Mouse (Mus musculus) left cerebral cortex, postnatal 10 days (tissue): ENCODE results near the gene Tle2. TPM values are rescaled to one million over a fixed set of nuclear protein-coding genes. Genes with fewer than 3 reads are reported as not detected.

Source experiments
- DNase-seq, 2 experiments: peaks; one replicate each; pipeline ENCODE4 v3.0.0; 2021 to 2022; ENCODE audit warnings: low spot score in 2 of 2, mixed read lengths in 1 of 2; ENCODE audit errors: extremely low spot score in 1 of 2
- intact Hi-C: fragments of 180-260 bp; cut with DNase I; formaldehyde crosslinking; loops from one replicate; pipeline ENCODE4 v1.15.1; 2025
- total RNA-seq, 2 experiments: library from RNA; stranded (reverse); gene quantifications; 2 replicates each; pipeline ENCODE4 v1.2.3; 2021

Tle2 gene
- total RNA-seq, 2 experiments from 2014 or later = 20.9 to 22.4 TPM

- DNase-seq = peak in 1 of 2 experiments; percentile 74
- intact Hi-C loops = loop anchor here (10.0 kb wide), 1 partner anchor 55 kb away; the partner anchor contains the start of genes BC025920 and Tle6
Observed at GRCm38 (mm10) chr10:81550257-81550656, 24.1 kb upstream of the Tle2 start.

GRCm38 (mm10) chr10:81551597-81552102 lies 22.7 kb upstream of the Tle2 start:
- intact Hi-C loops = loop anchor here (10.0 kb wide), 1 partner anchor 53 kb away; the partner anchor contains the start of genes BC025920 and Tle6
- DNase-seq = peak; percentile 86 to 92

GRCm38 (mm10) chr10:81553232-81553631 lies 21.1 kb upstream of the Tle2 start:
- intact Hi-C loops = loop anchor here (10.0 kb wide), 1 partner anchor 52 kb away; the partner anchor contains the start of genes BC025920 and Tle6
- DNase-seq = no peak

- no peak for DNase-seq
- intact Hi-C loops = loop anchor here (10.0 kb wide), 1 partner anchor 51 kb away; the partner anchor contains the start of genes BC025920 and Tle6
Observed at GRCm38 (mm10) chr10:81553807-81554755, 20.3 kb upstream of the Tle2 start.

GRCm38 (mm10) chr10:81556282-81556681 lies 18.1 kb upstream of the Tle2 start:
- DNase-seq = no peak
- intact Hi-C loops = loop anchor here (10.0 kb wide), 1 partner anchor 49 kb away; the partner anchor contains the start of genes BC025920 and Tle6

- no peak for DNase-seq
- intact Hi-C loops = loop anchor here (10.0 kb wide), 1 partner anchor 47 kb away; the partner anchor contains the start of genes BC025920 and Tle6
Observed at GRCm38 (mm10) chr10:81557491-81557890, 16.9 kb upstream of the Tle2 start.

- intact Hi-C loops = loop anchor here (10.0 kb wide), 1 partner anchor 46 kb away; the partner anchor contains the start of genes BC025920 and Tle6
Observed at GRCm38 (mm10) chr10:81559163-81559626, 15.2 kb upstream of the Tle2 start, which contains the start of gene Aes. Gene Aes (plus strand): TSS chr10:81559488.

GRCm38 (mm10) chr10:81559627-81560539 lies 14.5 kb upstream of the Tle2 start:
- intact Hi-C loops = loop anchor here (10.0 kb wide), 1 partner anchor 45 kb away; the partner anchor contains the start of genes BC025920 and Tle6
- peak in 1 of 2 experiments; percentile 89 for DNase-seq

More at GRCm38 (mm10) chr10:81559163-81559626, 15.2 kb upstream of the Tle2 start, which contains the start of gene Aes:
- peak in 1 of 2 experiments; percentile 88 for DNase-seq

GRCm38 (mm10) chr10:81560719-81561459 lies 13.5 kb upstream of the Tle2 start:
- no peak for DNase-seq
- intact Hi-C loops = no loop called here

GRCm38 (mm10) chr10:81562411-81562810 lies 11.9 kb upstream of the Tle2 start:
- no peak for DNase-seq
- intact Hi-C loops = no loop called here

- no peak for DNase-seq
- intact Hi-C loops = no loop called here
Observed at GRCm38 (mm10) chr10:81563481-81563880, 10.9 kb upstream of the Tle2 start.

- no peak for DNase-seq
Observed at GRCm38 (mm10) chr10:81564216-81564615, 10.1 kb upstream of the Tle2 start.

GRCm38 (mm10) chr10:81564734-81565133 lies 9.6 kb upstream of the Tle2 start:
- DNase-seq = no peak
- intact Hi-C loops = no loop called here

More at GRCm38 (mm10) chr10:81564216-81564615, 10.1 kb upstream of the Tle2 start:
- intact Hi-C loops = no loop called here

- intact Hi-C loops = no loop called here
- no peak for DNase-seq
Observed at GRCm38 (mm10) chr10:81565257-81566228, 8.8 kb upstream of the Tle2 start.

- intact Hi-C loops = no loop called here
- no peak for DNase-seq
Observed at GRCm38 (mm10) chr10:81568381-81569191, 5.8 kb upstream of the Tle2 start.
